Mouse (Mus musculus): ENCODE measurements around the gene Herc4.
"Not testable (repeated sequence)": the region's sequence is repeated elsewhere in the genome, so short reads cannot be mapped to it uniquely, and the experiment has no call there.

Gene Herc4

DNA sequence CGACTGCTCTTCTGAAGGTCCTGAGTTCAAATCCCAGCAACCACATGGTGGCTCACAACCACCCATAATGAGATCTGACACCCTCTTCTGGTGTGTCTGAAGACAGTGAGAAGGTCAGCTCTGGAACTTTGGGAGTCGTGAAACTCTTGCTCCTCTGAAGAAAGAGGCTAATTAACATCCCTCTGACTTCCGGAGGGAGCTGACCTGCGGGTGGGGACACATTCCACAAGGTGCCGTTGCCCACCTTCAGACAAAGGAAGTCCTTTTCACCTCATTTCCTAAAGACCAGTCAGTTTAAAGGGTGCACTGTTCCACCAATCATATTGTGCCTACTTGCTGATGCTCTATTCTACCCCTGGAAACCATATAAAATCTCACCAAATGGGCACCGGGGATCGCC is 107.5 kb downstream of the Herc4 start:
- DNase-seq (ENCODE audit: low spot score), result not testable (repeated sequence)

DNA sequence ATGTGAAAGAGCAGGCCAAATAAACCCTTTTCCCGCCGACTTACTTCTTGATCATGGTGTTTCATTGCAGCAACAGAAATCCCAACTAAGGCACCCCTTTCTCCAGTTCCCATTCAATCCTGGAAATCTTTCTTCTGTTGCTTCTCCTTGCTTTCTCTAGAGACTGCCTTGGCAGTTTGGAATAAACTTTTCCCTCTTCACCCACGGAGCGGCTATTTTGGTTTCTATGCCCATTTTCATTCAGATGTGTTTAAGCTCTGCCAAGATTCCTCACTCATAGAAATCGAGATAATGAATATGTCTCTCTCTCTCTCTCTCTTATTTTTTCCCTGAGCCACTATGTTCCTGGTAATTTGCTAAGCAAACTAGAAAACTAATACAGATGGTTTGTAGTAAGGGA is 108.5 kb downstream of the Herc4 start:
- no peak for DNase-seq (ENCODE audit: low spot score)

DNA sequence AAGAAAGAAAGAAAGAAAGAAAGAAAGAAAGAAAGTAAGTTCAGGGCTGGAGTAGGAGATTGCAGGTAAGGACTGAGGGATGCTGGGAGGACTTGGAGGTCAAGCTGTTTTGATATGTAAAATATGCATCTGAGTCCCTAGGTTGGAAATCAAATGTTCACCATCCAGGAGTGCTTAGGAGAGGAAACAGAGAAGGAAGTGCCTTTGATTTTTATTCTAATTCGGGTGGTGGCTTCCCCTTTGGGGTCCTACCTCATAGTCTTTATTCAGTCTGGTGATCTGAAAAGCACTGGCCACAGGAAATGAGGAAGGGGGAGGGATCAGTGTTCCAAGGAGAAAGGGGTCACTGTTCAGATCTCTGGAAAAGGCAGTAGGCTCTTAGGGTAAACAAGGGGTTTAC is 116.9 kb downstream of the Herc4 start:
- no peak for DNase-seq (ENCODE audit: low spot score)

DNA sequence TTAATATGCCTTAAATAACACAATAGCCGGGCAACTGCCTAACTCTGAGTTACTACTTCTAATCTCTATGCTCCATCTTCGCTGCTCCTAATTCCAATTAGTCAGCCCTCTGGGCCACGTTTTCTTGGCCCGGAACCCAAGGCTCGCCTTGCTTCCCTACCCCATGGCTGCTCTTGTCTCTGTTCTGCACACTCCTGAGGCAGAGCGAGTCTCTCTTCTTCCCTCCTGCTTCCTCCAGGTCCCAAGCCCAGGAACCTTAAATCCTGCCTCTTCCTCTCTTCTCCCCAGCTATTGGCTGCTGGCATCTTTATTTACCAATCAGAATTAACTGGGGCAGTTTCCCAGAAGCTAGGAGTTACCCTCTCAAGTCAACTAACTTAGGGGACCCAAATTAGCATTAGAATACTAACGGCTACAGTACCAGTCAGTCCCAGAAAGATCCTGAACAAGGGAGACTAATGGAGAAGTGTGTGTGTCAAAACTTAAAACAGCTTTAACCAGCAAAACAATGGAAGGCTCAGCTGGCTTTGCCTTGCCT is 122.4 kb downstream of the Herc4 start:
- DNase-seq (ENCODE audit: low spot score), result no peak

DNA sequence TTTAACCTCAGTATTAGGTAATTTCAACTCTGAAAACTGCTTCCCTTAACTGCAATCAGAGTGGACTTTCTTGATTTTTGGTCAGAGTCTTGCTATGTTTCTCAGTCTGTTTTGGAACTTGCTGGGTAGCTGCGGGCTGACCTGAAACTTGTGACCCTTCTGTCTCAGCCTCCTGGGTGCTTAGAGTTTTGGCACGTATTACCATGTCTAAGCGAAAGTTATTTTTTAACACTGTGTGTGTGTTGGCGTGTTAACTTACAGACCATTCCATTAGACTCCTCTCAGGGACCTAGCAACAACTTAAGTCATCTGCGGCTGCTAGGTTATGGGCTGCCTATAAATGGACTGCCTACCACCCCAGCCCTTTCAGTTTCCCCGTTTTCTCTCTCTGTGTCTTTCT is 123.8 kb downstream of the Herc4 start:
- DNase-seq (ENCODE audit: low spot score), result no peak
